Mouse (Mus musculus) G1E (cell line): Measurements from ENCODE around the gene Map4k2. TPM values are rescaled to one million over a fixed set of nuclear protein-coding genes. Genes with fewer than 3 reads are reported as not detected.

Experiments
- ATAC-seq: 2 replicates; pipeline ENCODE4 v1.8.0; 2016; ENCODE audit warnings: mild to moderate bottlenecking; ENCODE audit not compliant: insufficient number of reproducible peaks, poor library complexity, low FRiP score, severe bottlenecking; ENCODE audit errors: extremely low read depth
- DNase-seq: peaks from one replicate; pipeline ENCODE4 v3.0.0; 2012; ENCODE audit warnings: low spot score
- H3K27me3 ChIP-seq: 2 replicates; pipeline ENCODE4 v1.6.1; 2012; ENCODE audit warnings: mild to moderate bottlenecking, low read length, inconsistent platforms; ENCODE audit not compliant: insufficient read depth
- H3K36me3 ChIP-seq: replicated peaks from 2 replicates; pipeline ENCODE3; 2012; ENCODE audit warnings: mild to moderate bottlenecking, inconsistent platforms
- H3K4me1 ChIP-seq: 2 replicates; pipeline ENCODE4 v1.6.1; 2012; ENCODE audit warnings: low read depth, low read length, inconsistent platforms, mixed read lengths; ENCODE audit not compliant: insufficient read depth
- H3K4me3 ChIP-seq: 2 replicates; pipeline ENCODE4 v1.5.1; 2012; ENCODE audit warnings: low read depth, mild to moderate bottlenecking, inconsistent platforms, low read length, moderate library complexity, mixed read lengths
- H3K9me3 ChIP-seq: replicated peaks from 2 replicates; pipeline ENCODE4 v1.6.1; 2012; ENCODE audit warnings: inconsistent platforms
- CTCF ChIP-seq: IDR thresholded peaks from 2 replicates; pipeline ENCODE4 v1.5.1; 2012; ENCODE audit warnings: low read depth, low read length, inconsistent platforms, mixed read lengths
- GATA1 ChIP-seq: IDR thresholded peaks from 2 replicates; pipeline ENCODE4 v1.6.1; 2012; ENCODE audit warnings: borderline replicate concordance, low read length, inconsistent platforms, mixed read lengths
- GATA2 ChIP-seq: IDR thresholded peaks from 2 replicates; pipeline ENCODE4 v1.6.1; 2012; ENCODE audit warnings: low read depth, low read length, inconsistent platforms, borderline replicate concordance
- POLR2AphosphoS5 ChIP-seq: IDR thresholded peaks from 2 replicates; pipeline ENCODE4 v1.6.1; 2012; ENCODE audit warnings: low read depth, low read length, inconsistent platforms; ENCODE audit not compliant: insufficient replicate concordance
- TAL1 ChIP-seq: conservative IDR thresholded peaks from 2 replicates; pipeline ENCODE4 v1.6.1; 2012; ENCODE audit warnings: low read depth, low read length, inconsistent platforms, mixed read lengths
- polyA plus RNA-seq: library from polyadenylated mRNA; stranded (reverse); fragments of >175 nt; gene quantifications from 2 replicates; pipeline ENCODE4 v1.2.3, GENCODE M21; 2012
- total RNA-seq, 2 experiments: library from RNA; stranded (forward) in 1 of 2; stranded (reverse) in 1 of 2; fragments of 200-1000 nt in 1 of 2; fragments of >200 nt in 1 of 2; fragmentation: Nextera tagmentation in 1 of 2; gene quantifications; 2 replicates each; pipeline ENCODE4 v1.2.3; 2014 to 2017

Gene Map4k2
- total RNA-seq (2014; fragmentation: Nextera tagmentation) (13.3 and 13.4 TPM in 2 replicates), total RNA-seq (2017) (13.2 and 19.4 TPM in 2 replicates), polyA plus RNA-seq (19.3 and 26.6 TPM in 2 replicates)

DNA sequence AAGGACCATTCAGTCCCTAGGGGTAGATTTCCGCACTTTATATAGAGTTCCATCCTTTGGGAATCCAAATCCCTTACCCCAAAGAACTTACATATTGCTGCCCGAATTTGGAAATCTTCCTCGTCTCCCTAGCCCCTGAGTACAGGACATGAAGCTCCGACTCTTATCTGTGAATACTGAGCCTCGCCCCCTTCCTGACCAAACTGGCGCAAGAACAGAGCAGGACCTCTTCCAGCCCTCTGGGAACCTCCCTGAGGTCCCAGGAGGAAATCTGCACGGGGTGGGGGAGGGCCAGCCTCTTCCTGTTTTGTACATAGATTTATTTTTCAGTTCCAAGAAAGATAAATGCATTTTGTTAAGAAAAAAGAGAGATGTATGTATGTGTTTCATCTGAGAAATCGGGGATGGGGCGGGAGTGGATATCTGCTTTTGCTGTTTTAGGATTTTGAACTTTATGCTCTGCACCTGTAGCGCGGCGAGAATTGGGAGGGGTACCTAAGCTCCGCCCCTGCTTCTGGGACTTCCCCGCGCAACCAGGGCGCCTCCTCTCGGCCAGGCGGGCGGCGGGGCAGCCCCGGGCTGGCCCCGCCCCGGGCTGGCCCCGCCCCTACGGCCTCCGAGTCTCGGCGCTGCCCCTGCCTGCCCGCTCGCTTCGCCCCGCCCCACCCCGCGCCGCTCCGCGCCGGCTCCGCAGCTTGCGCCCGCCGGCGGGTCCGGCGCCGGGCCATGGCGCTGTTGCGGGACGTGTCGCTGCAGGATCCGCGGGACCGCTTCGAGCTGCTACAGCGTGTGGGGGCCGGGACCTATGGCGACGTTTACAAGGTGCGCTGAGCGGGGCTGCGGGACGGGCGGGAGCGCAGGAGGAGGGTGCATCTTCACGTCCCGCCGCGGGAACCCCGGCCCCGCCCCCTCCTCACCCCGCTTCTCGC is at the start of gene Map4k2:
Gene Map4k2, plus strand, starts transcription at position 612 of the 929 bp plus-strand sequence.
- Histone ChIP-seq H3K36me3 (peaks cover 87% of the 10 kb centered on the region), H3K4me1 (peaks cover 63% of the 10 kb centered on the region), H3K27me3 (no peaks in the 10 kb centered on the region), H3K9me3 (no peaks in the 10 kb centered on the region), H3K4me3 (peak within 1 kb of the TSS; percentile 80)
- TF ChIP-seq GATA2 (no peak), TAL1 (no peak), GATA1 (no peak), CTCF (no peak), POLR2AphosphoS5 (no peak)
- peak; percentile 91 for DNase-seq
- peak; percentile 66 for ATAC-seq

DNA sequence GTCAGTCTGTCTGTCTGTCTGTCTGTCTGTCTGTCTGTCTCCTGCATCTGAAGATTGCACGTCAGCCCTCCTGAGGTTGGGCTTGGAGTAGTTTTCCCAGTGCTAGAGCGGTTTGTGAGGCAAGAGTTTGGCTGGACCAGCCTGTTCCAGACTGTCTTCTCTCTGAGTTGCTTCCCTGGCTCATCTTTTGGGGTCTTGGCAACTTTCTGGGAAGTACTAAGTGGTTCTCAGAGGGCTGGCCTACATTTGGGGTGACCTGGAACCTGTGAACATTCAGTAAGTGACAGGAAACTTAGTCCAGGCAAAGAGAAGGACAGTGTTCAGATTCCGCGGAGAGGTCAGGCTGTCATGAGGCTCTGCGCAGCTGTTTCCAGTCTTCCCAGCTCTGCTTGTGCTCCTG is 48.7 kb upstream of the Map4k2 start:
- no peaks in the 10 kb centered on the region for H3K9me3 ChIP-seq
- no peaks in the 10 kb centered on the region for H3K27me3 ChIP-seq
- H3K4me1 ChIP-seq: peaks cover 92% of the 10 kb centered on the region
- ATAC-seq (no peak), DNase-seq (no peak)
- H3K36me3 ChIP-seq: peaks cover 92% of the 10 kb centered on the region
- H3K4me3 ChIP-seq: no peak overlapping the region
- no peak for TF ChIP-seq GATA1
- TF ChIP-seq CTCF: no peak
- no peak for TF ChIP-seq GATA2
- no peak for TF ChIP-seq TAL1
- no peak for TF ChIP-seq POLR2AphosphoS5

DNA sequence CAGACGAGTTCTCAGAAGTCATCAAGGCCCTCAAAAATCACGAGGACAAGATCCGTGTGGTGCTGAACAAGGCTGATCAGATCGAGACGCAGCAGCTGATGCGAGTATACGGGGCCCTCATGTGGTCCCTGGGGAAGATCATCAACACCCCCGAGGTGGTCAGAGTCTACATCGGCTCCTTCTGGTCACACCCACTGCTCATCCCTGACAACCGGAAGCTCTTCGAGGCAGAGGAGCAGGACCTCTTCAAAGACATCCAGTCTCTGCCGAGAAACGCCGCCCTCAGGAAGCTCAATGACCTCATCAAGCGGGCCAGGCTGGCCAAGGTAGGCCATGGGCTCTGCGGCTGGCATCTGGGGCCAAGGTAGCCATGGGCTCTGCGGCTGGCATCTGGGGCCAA is 46.6 kb upstream of the Map4k2 start:
- Histone ChIP-seq H3K4me3 (no peak overlapping the region), H3K9me3 (no peaks in the 10 kb centered on the region), H3K36me3 (peaks cover 94% of the 10 kb centered on the region), H3K4me1 (peaks cover 93% of the 10 kb centered on the region), H3K27me3 (no peaks in the 10 kb centered on the region)
- TF ChIP-seq CTCF (no peak), TAL1 (no peak), GATA2 (no peak), POLR2AphosphoS5 (no peak), GATA1 (no peak)
- DNase-seq: no peak
- no peak for ATAC-seq

DNA sequence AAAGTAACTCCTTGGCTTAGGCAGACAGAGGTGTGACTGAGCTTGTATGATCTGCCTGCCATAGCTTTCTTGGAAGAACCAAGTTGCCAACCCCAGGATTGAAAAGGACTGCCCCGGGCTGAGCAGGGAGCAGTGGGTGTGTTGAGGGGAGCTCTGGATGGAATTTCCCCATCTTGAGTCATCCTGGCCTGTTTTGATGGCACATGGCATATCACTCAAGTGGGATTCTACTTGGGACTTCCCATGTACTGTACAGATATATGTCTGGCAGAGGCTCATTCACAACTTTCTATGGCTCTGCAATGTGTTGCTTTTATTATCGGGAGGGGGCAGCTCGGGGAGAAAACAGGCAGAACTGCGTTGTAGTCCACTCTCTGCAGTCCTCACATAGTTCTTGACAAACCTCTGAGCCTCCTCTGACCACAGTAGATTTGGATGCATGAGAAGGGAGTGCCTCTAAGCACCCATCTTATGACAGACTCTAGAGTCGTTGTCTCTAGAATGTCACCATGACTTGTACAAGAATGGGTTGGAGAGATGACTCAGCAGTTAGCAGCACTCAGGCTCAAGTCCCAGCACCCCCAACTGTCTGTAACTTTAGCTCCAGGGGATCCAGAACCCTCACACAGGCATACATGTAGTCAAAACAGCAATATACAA is 44.3 kb upstream of the Map4k2 start:
- Histone ChIP-seq H3K4me1 (peaks cover 92% of the 10 kb centered on the region), H3K36me3 (peaks cover 87% of the 10 kb centered on the region), H3K27me3 (no peaks in the 10 kb centered on the region), H3K9me3 (no peaks in the 10 kb centered on the region), H3K4me3 (no peak overlapping the region)
- ATAC-seq (no peak), DNase-seq (no peak)
- TF ChIP-seq POLR2AphosphoS5 (no peak), CTCF (no peak), GATA2 (no peak), TAL1 (no peak), GATA1 (no peak)

DNA sequence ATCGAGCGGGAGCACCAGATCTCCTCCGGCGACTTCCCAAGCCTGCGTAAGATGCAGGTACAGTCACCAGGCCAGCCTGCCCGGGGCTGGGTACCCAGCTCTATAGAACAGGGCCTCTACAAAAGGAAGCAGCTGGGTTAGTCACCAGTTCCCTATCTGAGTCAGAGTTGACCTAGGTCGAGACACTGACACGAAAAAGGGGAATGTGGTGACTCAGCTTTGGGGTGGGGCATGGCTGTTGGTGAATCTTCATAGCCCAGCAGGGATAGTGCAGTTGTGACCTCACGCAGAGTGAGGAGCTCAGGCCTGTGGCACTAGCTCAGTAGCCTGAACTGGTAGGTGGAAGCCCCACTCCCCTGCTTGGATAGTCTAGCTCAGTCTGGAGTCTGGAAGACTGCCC is 43.3 kb upstream of the Map4k2 start:
- ATAC-seq (peak; percentile 72), DNase-seq (peak; percentile 80)
- peaks cover 78% of the 10 kb centered on the region for H3K36me3 ChIP-seq

DNA sequence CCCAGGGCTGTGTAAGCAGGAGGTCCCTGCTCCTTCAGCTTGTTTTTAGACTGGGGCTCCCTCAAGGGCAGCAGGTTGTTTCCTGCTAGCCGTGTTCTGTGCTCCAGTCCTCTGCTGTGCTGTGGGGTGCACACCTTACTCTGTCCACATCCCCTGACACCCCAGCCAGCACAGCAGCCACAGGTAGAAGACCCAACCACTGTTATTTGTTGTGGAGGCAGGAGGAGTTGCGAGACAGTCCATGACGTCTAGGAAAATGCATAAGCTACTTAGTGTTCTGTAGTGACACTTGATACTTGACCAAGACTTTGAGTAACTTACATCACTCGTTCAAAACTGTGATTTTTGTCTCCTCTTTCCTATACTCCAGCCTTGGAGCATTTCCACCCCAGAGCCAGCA is 41.9 kb upstream of the Map4k2 start:
- H3K4me3 ChIP-seq: no peak overlapping the region
- TF ChIP-seq TAL1 (no peak), GATA2 (no peak), CTCF (no peak), POLR2AphosphoS5 (no peak), GATA1 (no peak)

More for the DNA sequence above, 43.3 kb upstream of the Map4k2 start:
- Histone ChIP-seq H3K9me3 (no peaks in the 10 kb centered on the region), H3K4me3 (peak overlapping the region; percentile 46; the same call in 1 of the 2 replicates), H3K27me3 (no peaks in the 10 kb centered on the region), H3K4me1 (peaks cover 92% of the 10 kb centered on the region)
- TF ChIP-seq POLR2AphosphoS5: no peak
- TF ChIP-seq CTCF: no peak
- TF ChIP-seq GATA1: no peak
- no peak for TF ChIP-seq GATA2
- TF ChIP-seq TAL1: no peak

More for the DNA sequence above, 41.9 kb upstream of the Map4k2 start:
- Histone ChIP-seq H3K4me1 (peaks cover 93% of the 10 kb centered on the region), H3K36me3 (peaks cover 67% of the 10 kb centered on the region), H3K27me3 (no peaks in the 10 kb centered on the region), H3K9me3 (no peaks in the 10 kb centered on the region)
- no peak for ATAC-seq
- DNase-seq: no peak
